Mouse (Mus musculus): ENCODE data around the gene Atxn7l1. TPM values are rescaled to one million over a fixed set of nuclear protein-coding genes. Genes with fewer than 3 reads are reported as not detected.

Gene Atxn7l1
- polyA plus RNA-seq, 1 experiment = 176 TPM

GRCm38 (mm10) chr12:33242679-33243078, 95.2 kb downstream of the Atxn7l1 start:
- H3K27ac ChIP-seq (ENCODE audit: control insufficient read depth, insufficient read depth, low read depth, low read length) = no peak overlapping the region
- no peak overlapping the region for H3K4me3 ChIP-seq (ENCODE audit: control insufficient read depth, low read depth, low read length)
- no peaks in the 10 kb centered on the region for H3K36me3 ChIP-seq (ENCODE audit: control insufficient read depth, insufficient read depth, low read length)
- no peaks in the 10 kb centered on the region for H3K4me1 ChIP-seq (ENCODE audit: control insufficient read depth, insufficient read depth, low read length)
- no peak for TF ChIP-seq POLR2A (IDR thresholded peaks at IDR 0.05; ENCODE audit: control insufficient read depth, low read depth, low read length)
- TF ChIP-seq CTCF (IDR thresholded peaks at IDR 0.05; ENCODE audit: control insufficient read depth, insufficient read depth, insufficient replicate concordance, low read depth, low read length) = no peak
- H3K27me3 ChIP-seq (ENCODE audit: control insufficient read depth, insufficient read depth, low read length) = no peaks in the 10 kb centered on the region

GRCm38 (mm10) chr12:33244132-33244875, 96.8 kb downstream of the Atxn7l1 start:
- H3K27ac ChIP-seq (ENCODE audit: control insufficient read depth, insufficient read depth, low read depth, low read length) = no peak overlapping the region
- no peak overlapping the region for H3K4me3 ChIP-seq (ENCODE audit: control insufficient read depth, low read depth, low read length)
- no peaks in the 10 kb centered on the region for H3K4me1 ChIP-seq (ENCODE audit: control insufficient read depth, insufficient read depth, low read length)
- H3K36me3 ChIP-seq (ENCODE audit: control insufficient read depth, insufficient read depth, low read length) = no peaks in the 10 kb centered on the region
- TF ChIP-seq CTCF (IDR thresholded peaks at IDR 0.05; ENCODE audit: control insufficient read depth, insufficient read depth, insufficient replicate concordance, low read depth, low read length) = no peak
- no peak for TF ChIP-seq POLR2A (IDR thresholded peaks at IDR 0.05; ENCODE audit: control insufficient read depth, low read depth, low read length)
- H3K27me3 ChIP-seq (ENCODE audit: control insufficient read depth, insufficient read depth, low read length) = no peaks in the 10 kb centered on the region

GRCm38 (mm10) chr12:33245455-33245854, 98.0 kb downstream of the Atxn7l1 start:
- H3K4me1 ChIP-seq (ENCODE audit: control insufficient read depth, insufficient read depth, low read length) = no peaks in the 10 kb centered on the region
- TF ChIP-seq CTCF (IDR thresholded peaks at IDR 0.05; ENCODE audit: control insufficient read depth, insufficient read depth, insufficient replicate concordance, low read depth, low read length) (no peak), POLR2A (IDR thresholded peaks at IDR 0.05; ENCODE audit: control insufficient read depth, low read depth, low read length) (no peak)
- H3K27ac ChIP-seq (ENCODE audit: control insufficient read depth, insufficient read depth, low read depth, low read length) = no peak overlapping the region
- H3K36me3 ChIP-seq (ENCODE audit: control insufficient read depth, insufficient read depth, low read length) = no peaks in the 10 kb centered on the region
- H3K27me3 ChIP-seq (ENCODE audit: control insufficient read depth, insufficient read depth, low read length) = no peaks in the 10 kb centered on the region
- no peak overlapping the region for H3K4me3 ChIP-seq (ENCODE audit: control insufficient read depth, low read depth, low read length)

- no peak for TF ChIP-seq POLR2A (IDR thresholded peaks at IDR 0.05; ENCODE audit: control insufficient read depth, low read depth, low read length)
- no peak for TF ChIP-seq CTCF (IDR thresholded peaks at IDR 0.05; ENCODE audit: control insufficient read depth, insufficient read depth, insufficient replicate concordance, low read depth, low read length)
- H3K27me3 ChIP-seq (ENCODE audit: control insufficient read depth, insufficient read depth, low read length) = no peaks in the 10 kb centered on the region
- H3K36me3 ChIP-seq (ENCODE audit: control insufficient read depth, insufficient read depth, low read length) = no peaks in the 10 kb centered on the region
- H3K27ac ChIP-seq (ENCODE audit: control insufficient read depth, insufficient read depth, low read depth, low read length) = no peak overlapping the region
- H3K4me3 ChIP-seq (ENCODE audit: control insufficient read depth, low read depth, low read length) = no peak overlapping the region
- H3K4me1 ChIP-seq (ENCODE audit: control insufficient read depth, insufficient read depth, low read length) = no peaks in the 10 kb centered on the region
Measured at GRCm38 (mm10) chr12:33246878-33247277, 99.4 kb downstream of the Atxn7l1 start.

- H3K27ac ChIP-seq (ENCODE audit: control insufficient read depth, insufficient read depth, low read depth, low read length) = no peak overlapping the region
- TF ChIP-seq POLR2A (IDR thresholded peaks at IDR 0.05; ENCODE audit: control insufficient read depth, low read depth, low read length) (no peak), CTCF (IDR thresholded peaks at IDR 0.05; ENCODE audit: control insufficient read depth, insufficient read depth, insufficient replicate concordance, low read depth, low read length) (no peak)
- no peaks in the 10 kb centered on the region for H3K27me3 ChIP-seq (ENCODE audit: control insufficient read depth, insufficient read depth, low read length)
- no peaks in the 10 kb centered on the region for H3K4me1 ChIP-seq (ENCODE audit: control insufficient read depth, insufficient read depth, low read length)
- H3K36me3 ChIP-seq (ENCODE audit: control insufficient read depth, insufficient read depth, low read length) = no peaks in the 10 kb centered on the region
- no peak overlapping the region for H3K4me3 ChIP-seq (ENCODE audit: control insufficient read depth, low read depth, low read length)
Measured at GRCm38 (mm10) chr12:33250197-33250596, 102.7 kb downstream of the Atxn7l1 start.

- Histone ChIP-seq H3K4me1 (ENCODE audit: control insufficient read depth, insufficient read depth, low read length) (no peaks in the 10 kb centered on the region), H3K27ac (ENCODE audit: control insufficient read depth, insufficient read depth, low read depth, low read length) (no peak overlapping the region), H3K27me3 (ENCODE audit: control insufficient read depth, insufficient read depth, low read length) (no peaks in the 10 kb centered on the region), H3K36me3 (ENCODE audit: control insufficient read depth, insufficient read depth, low read length) (no peaks in the 10 kb centered on the region), H3K4me3 (ENCODE audit: control insufficient read depth, low read depth, low read length) (no peak overlapping the region)
- TF ChIP-seq POLR2A (IDR thresholded peaks at IDR 0.05; ENCODE audit: control insufficient read depth, low read depth, low read length) (no peak), CTCF (IDR thresholded peaks at IDR 0.05; ENCODE audit: control insufficient read depth, insufficient read depth, insufficient replicate concordance, low read depth, low read length) (no peak)
Measured at GRCm38 (mm10) chr12:33251399-33251798, 103.9 kb downstream of the Atxn7l1 start.

- no peaks in the 10 kb centered on the region for H3K36me3 ChIP-seq (ENCODE audit: control insufficient read depth, insufficient read depth, low read length)
- no peaks in the 10 kb centered on the region for H3K27me3 ChIP-seq (ENCODE audit: control insufficient read depth, insufficient read depth, low read length)
- no peak overlapping the region for H3K4me3 ChIP-seq (ENCODE audit: control insufficient read depth, low read depth, low read length)
- TF ChIP-seq POLR2A (IDR thresholded peaks at IDR 0.05; ENCODE audit: control insufficient read depth, low read depth, low read length) (no peak), CTCF (IDR thresholded peaks at IDR 0.05; ENCODE audit: control insufficient read depth, insufficient read depth, insufficient replicate concordance, low read depth, low read length) (no peak)
- no peaks in the 10 kb centered on the region for H3K4me1 ChIP-seq (ENCODE audit: control insufficient read depth, insufficient read depth, low read length)
- H3K27ac ChIP-seq (ENCODE audit: control insufficient read depth, insufficient read depth, low read depth, low read length) = no peak overlapping the region
Measured at GRCm38 (mm10) chr12:33252621-33253020, 105.1 kb downstream of the Atxn7l1 start.
